Mouse (Mus musculus): Measurements from ENCODE around the gene Als2cl. TPM values are rescaled to one million over a fixed set of nuclear protein-coding genes. Genes with fewer than 3 reads are reported as not detected.
A peak's percentile ranks its signal among the peaks of the same experiment; 100 is the strongest.

Als2cl gene
- polyA plus RNA-seq, 1 experiment from 2014 or later: 1.2 TPM

DNA sequence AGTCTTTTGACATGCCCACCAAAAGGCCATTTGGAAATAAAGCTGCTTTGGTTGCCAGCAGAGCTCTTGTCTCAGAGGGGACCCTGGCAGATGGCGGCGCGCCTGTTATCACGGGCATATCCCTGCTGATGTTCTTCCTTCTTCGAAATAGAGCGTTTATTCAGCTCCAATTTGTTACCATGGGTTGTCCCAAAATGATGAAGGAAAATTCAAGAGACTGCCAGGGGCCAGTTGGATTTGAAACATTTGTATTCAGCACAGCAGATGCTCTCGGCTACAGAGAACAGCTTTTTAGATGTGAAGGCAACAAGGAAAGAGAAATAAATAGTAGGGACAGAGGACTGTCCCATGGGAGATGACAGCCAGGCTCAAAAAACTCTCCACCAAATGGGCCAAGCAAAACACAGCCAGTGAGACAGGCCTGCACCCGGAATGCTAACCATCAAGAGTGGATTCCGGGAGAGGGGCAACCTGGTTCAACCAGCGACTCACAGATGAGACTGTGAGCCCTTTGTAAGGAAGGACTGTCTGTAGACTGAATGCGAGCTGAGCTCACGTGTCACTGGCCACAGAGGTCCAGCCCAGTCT lies 54.3 kb downstream of the Als2cl start:
- peak; percentile 71 for ATAC-seq (ENCODE audit: low read depth)
- H3K4me3 ChIP-seq: no peak overlapping the region
- 55% methylated on average over 12 of the region's 12 CpGs for WGBS

DNA sequence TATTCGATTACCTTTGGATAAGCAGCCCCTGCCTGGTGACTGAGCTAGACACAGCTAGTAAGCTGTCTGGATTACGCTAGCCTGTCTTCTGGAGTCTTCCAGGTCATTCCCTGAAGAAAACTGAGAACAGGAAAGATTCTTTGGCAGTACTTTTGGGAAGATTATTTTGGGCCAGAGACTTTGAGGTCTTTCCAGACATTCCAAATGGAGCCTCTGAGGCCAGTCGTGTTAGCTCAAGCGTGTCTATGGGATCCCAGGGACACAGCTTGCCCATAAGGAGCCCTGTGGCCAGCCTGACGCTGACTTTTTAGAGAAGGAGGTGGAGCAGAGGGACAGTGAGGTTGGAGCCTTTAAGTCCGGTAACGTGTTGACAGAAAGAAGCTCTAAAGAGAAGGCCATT lies 56.3 kb downstream of the Als2cl start:
- 80% methylated on average over 7 of the region's 7 CpGs for WGBS
- H3K4me2 ChIP-seq: no peak overlapping the region

More for the DNA sequence above, 54.3 kb downstream of the Als2cl start:
- H3K4me2 ChIP-seq: no peak overlapping the region
- H3K36me3 ChIP-seq: no peaks in the 10 kb centered on the region
- no peaks in the 10 kb centered on the region for H3K9me3 ChIP-seq
- H3K9ac ChIP-seq: no peak overlapping the region
- peak overlapping the region; percentile 75 for H3K27ac ChIP-seq (replicated peaks)
- H3K27me3 ChIP-seq: no peaks in the 10 kb centered on the region
- H3K4me1 ChIP-seq (replicated peaks): peaks cover 23% of the 10 kb centered on the region

GRCm38 (mm10) chr9:110937506-110938490 lies 58.1 kb downstream of the Als2cl start:
- Histone ChIP-seq H3K4me2 (no peak overlapping the region), H3K4me3 (no peak overlapping the region), H3K36me3 (no peaks in the 10 kb centered on the region), H3K9me3 (no peaks in the 10 kb centered on the region), H3K27me3 (no peaks in the 10 kb centered on the region), H3K27ac (replicated peaks) (no peak overlapping the region), H3K4me1 (replicated peaks) (peaks cover 12% of the 10 kb centered on the region), H3K9ac (no peak overlapping the region)
- no peak for ATAC-seq (ENCODE audit: low read depth)
- 73% methylated on average over 12 of the region's 12 CpGs for WGBS

More for the DNA sequence above, 56.3 kb downstream of the Als2cl start:
- Histone ChIP-seq H3K9me3 (no peaks in the 10 kb centered on the region), H3K9ac (no peak overlapping the region), H3K4me3 (no peak overlapping the region), H3K4me1 (replicated peaks) (peaks cover 23% of the 10 kb centered on the region), H3K36me3 (no peaks in the 10 kb centered on the region), H3K27ac (replicated peaks) (no peak overlapping the region), H3K27me3 (no peaks in the 10 kb centered on the region)
- ATAC-seq (ENCODE audit: low read depth): no peak

DNA sequence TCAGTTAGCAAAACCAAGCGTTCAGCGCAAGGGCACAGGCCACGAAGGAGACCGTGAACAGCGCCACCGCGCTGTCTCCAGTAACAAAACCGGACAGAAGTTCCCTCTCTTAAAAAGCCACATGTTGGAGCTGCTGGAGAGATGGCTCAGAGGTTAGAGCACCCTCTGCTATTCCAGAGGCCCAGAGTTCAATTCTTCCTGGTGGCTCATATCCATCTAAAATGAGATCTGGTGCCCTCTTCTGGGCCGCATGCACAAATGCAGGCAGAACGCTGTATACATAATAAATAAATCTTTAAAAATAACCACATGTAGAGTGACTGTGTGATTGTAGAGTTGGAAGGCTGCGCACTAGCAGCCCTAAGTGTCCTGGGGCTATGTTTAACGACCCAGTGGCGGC lies 64.6 kb downstream of the Als2cl start:
- Histone ChIP-seq H3K27me3 (peaks cover 40% of the 10 kb centered on the region), H3K36me3 (no peaks in the 10 kb centered on the region), H3K27ac (replicated peaks) (no peak overlapping the region), H3K9me3 (no peaks in the 10 kb centered on the region), H3K4me1 (replicated peaks) (peaks cover 30% of the 10 kb centered on the region), H3K4me3 (no peak overlapping the region), H3K4me2 (no peak overlapping the region), H3K9ac (no peak overlapping the region)
- WGBS: 33% methylated on average over 13 of the region's 13 CpGs
- ATAC-seq (ENCODE audit: low read depth): peak; percentile 40; the same call in 1 of the 2 replicates

GRCm38 (mm10) chr9:110945343-110945742 lies 65.7 kb downstream of the Als2cl start:
- H3K9ac ChIP-seq: no peak overlapping the region
- H3K4me1 ChIP-seq (replicated peaks): peaks cover 30% of the 10 kb centered on the region
- ATAC-seq (ENCODE audit: low read depth): peak; percentile 26; the same call in 1 of the 2 replicates
- no peaks in the 10 kb centered on the region for H3K9me3 ChIP-seq
- no peak overlapping the region for H3K4me3 ChIP-seq
- peaks cover 40% of the 10 kb centered on the region for H3K27me3 ChIP-seq
- H3K4me2 ChIP-seq: peak overlapping the region; percentile 26
- H3K27ac ChIP-seq (replicated peaks): no peak overlapping the region
- 8% methylated on average over 18 of the region's 18 CpGs for WGBS
- no peaks in the 10 kb centered on the region for H3K36me3 ChIP-seq

- 10% methylated on average over 11 of the region's 11 CpGs for WGBS
- Histone ChIP-seq H3K36me3 (no peaks in the 10 kb centered on the region), H3K4me3 (no peak within 1 kb of the TSS), H3K9ac (no peak within 1 kb of the TSS), H3K27ac (replicated peaks) (no peak within 1 kb of the TSS), H3K4me2 (peak within 1 kb of the TSS; percentile 26), H3K27me3 (peaks cover 41% of the 10 kb centered on the region), H3K9me3 (no peaks in the 10 kb centered on the region), H3K4me1 (replicated peaks) (peaks cover 30% of the 10 kb centered on the region)
- no peak for ATAC-seq (ENCODE audit: low read depth)
Measured at GRCm38 (mm10) chr9:110945926-110946325, 66.3 kb downstream of the Als2cl start, which contains the start of gene Tdgf1. Tdgf1 (minus strand) TSS chr9:110946158.

DNA sequence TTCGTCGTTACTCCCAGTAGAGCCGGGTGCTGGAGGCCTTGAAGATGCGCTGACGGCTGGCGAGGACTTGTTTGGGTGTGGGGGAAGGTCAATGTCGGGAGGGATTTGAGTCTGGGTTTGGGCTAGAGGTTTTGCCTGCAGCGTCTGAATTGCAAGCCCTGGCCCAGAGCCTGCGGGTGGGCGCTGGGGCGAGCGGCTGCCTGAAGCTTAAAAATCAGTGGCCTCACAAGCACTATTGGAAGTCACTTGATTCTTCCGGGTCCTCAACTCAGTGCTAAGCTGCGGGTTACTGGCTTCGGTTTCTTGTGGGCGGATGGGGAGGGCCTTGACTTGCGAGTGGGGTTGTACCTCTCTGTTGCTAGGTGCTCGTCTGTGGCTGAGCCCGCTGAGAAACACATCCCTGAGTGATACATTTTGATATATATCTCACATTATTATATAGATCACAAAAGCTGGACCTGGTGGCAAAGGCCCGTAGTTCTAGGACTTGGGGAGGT lies 66.9 kb downstream of the Als2cl start:
- Histone ChIP-seq H3K4me2 (0 out of 2 replicates have a peak overlapping the region, but pooled peaks have one; percentile 7), H3K4me1 (replicated peaks) (peaks cover 30% of the 10 kb centered on the region), H3K9me3 (no peaks in the 10 kb centered on the region), H3K9ac (no peak overlapping the region), H3K4me3 (no peak overlapping the region), H3K27ac (replicated peaks) (no peak overlapping the region), H3K36me3 (no peaks in the 10 kb centered on the region), H3K27me3 (peaks cover 48% of the 10 kb centered on the region)
- 8% methylated on average over 20 of the region's 20 CpGs for WGBS
- ATAC-seq (ENCODE audit: low read depth): no peak

GRCm38 (mm10) chr9:110947261-110947661 lies 67.6 kb downstream of the Als2cl start:
- Histone ChIP-seq H3K36me3 (no peaks in the 10 kb centered on the region), H3K9ac (no peak overlapping the region), H3K4me1 (replicated peaks) (peaks cover 30% of the 10 kb centered on the region), H3K27ac (replicated peaks) (no peak overlapping the region), H3K9me3 (no peaks in the 10 kb centered on the region), H3K4me2 (0 out of 2 replicates have a peak overlapping the region, but pooled peaks have one; percentile 7), H3K27me3 (peaks cover 54% of the 10 kb centered on the region), H3K4me3 (no peak overlapping the region)
- no peak for ATAC-seq (ENCODE audit: low read depth)
- WGBS: 6% methylated on average over 6 of the region's 6 CpGs

- H3K9ac ChIP-seq: no peak overlapping the region
- ATAC-seq (ENCODE audit: low read depth): no peak
- H3K27ac ChIP-seq (replicated peaks): no peak overlapping the region
- no peaks in the 10 kb centered on the region for H3K36me3 ChIP-seq
- peaks cover 60% of the 10 kb centered on the region for H3K27me3 ChIP-seq
- H3K4me2 ChIP-seq: no peak overlapping the region
- no peaks in the 10 kb centered on the region for H3K9me3 ChIP-seq
- 30% methylated on average over 6 of the region's 6 CpGs for WGBS
- H3K4me3 ChIP-seq: no peak overlapping the region
- peaks cover 30% of the 10 kb centered on the region for H3K4me1 ChIP-seq (replicated peaks)
Measured at GRCm38 (mm10) chr9:110947900-110948299, 68.2 kb downstream of the Als2cl start.

DNA sequence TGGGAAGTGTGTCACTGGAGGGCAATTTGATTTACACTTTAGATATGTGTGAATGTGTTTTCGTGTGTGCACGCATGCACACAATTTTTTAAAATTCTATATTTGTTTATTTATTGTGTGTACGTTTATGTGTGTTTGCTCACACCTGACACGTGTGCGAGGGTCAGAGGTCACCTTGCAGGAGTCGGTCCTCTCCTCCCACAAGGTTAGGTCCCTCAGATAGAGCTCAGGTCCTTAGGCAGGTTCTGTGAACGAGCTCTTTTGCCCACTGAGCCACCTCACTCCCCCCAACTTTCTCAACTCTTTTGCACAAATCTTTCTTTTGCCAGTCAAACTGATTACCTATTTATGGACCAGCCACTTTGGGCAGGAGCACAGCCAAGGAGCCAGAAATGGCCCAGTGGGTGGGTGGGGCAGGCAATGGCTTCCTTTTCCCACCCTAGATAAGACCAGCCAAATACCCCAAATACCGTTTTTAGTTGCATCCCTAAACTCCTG lies 69.2 kb downstream of the Als2cl start:
- no peak overlapping the region for H3K9ac ChIP-seq
- H3K27me3 ChIP-seq: peaks cover 61% of the 10 kb centered on the region
- H3K9me3 ChIP-seq: no peaks in the 10 kb centered on the region
- H3K4me1 ChIP-seq (replicated peaks): peaks cover 32% of the 10 kb centered on the region
- WGBS: 58% methylated on average over 8 of the region's 8 CpGs
- H3K4me2 ChIP-seq: no peak overlapping the region
- no peak for ATAC-seq (ENCODE audit: low read depth)
- no peak overlapping the region for H3K4me3 ChIP-seq
- no peak overlapping the region for H3K27ac ChIP-seq (replicated peaks)
- no peaks in the 10 kb centered on the region for H3K36me3 ChIP-seq

DNA sequence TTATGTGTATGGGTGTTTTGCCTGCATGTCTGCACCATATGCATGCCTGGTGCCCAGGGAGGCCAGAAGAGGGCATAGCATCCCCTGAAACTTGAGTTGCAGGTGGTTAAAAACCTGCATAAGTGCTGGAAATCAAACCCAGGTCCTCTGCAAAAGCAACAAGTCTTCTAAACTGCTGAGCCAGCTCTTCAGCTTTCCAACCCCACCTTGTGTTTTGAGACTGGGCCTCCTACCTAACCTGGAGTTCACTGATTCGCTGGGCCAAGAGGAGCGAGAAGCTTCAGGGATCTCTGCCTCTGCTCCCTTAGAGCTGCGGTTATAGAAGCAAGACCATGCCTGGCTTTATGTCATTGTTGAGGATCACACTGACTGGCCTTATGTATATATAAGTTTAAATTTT lies 70.4 kb downstream of the Als2cl start:
- H3K9ac ChIP-seq: no peak overlapping the region
- H3K27me3 ChIP-seq: peaks cover 59% of the 10 kb centered on the region
- no peaks in the 10 kb centered on the region for H3K9me3 ChIP-seq
- 95% methylated on average over 3 of the region's 3 CpGs for WGBS
- peaks cover 31% of the 10 kb centered on the region for H3K4me1 ChIP-seq (replicated peaks)
- H3K4me3 ChIP-seq: no peak overlapping the region
- H3K27ac ChIP-seq (replicated peaks): no peak overlapping the region
- H3K4me2 ChIP-seq: no peak overlapping the region
- ATAC-seq (ENCODE audit: low read depth): no peak
- no peaks in the 10 kb centered on the region for H3K36me3 ChIP-seq

Measured in neural tube, embryonic 13.5 days (tissue).